Mouse (Mus musculus) brain, adult 10 weeks (tissue): ENCODE measurements around the gene Cox6b1. TPM values are rescaled to one million over a fixed set of nuclear protein-coding genes. Genes with fewer than 3 reads are reported as not detected.

Experiments
- polyA plus RNA-seq: library from polyadenylated mRNA; stranded (reverse); fragments of 350-450 nt; fragmentation: Illumina TruSeq; extraction: RNeasy Lipid Tissue Mini Kit (QIAGEN cat#74804); gene quantifications from one replicate; pipeline ENCODE4 v1.2.3, GENCODE M21; 2015; ENCODE audit warnings: low read depth, low replicate concordance

The Cox6b1 gene
- polyA plus RNA-seq = 1,546 TPM

DNA sequence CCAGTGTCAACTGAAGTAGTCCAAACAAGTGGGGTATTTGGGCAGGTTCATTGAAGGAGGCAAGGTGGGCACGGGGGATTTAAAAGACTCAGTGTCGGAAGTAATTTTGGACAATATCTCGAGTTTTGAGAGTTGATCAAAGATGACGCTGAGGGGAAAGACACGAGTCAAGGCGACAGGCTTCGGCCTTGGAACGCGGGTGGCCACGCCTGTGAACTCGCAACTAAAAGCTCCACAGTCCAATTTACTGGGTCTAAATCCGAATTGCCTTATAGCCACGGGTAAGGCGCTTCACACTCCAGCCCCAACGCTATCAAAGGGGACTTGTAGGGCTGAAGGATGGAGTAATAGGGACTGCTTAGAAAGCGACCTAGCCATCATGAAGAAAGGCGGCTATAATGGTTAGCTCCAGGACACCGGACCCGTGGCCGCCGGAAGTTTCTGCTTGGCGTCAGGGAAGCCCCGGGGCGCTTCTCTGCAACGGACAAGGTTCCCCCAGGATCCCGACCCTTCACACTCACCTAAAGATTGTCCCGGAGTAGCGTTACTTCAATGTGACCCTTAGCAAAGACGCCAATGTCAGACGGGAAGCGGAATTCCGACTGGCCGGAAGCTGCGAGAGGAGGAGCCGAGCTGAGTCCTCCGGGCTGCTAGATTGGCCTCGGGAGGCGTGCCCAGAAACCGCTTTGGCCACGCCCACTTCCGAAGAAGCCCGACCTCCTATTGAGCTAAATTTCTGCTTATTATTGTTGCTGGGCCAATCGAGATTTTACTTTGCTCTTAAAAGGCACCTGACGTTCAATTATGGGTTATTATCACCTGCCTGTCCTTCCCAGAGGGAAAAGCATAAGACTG is at the start of gene Cox6b1:
Cox6b1 (minus strand) TSS at position 622 of the 855 bp plus-strand sequence.

DNA sequence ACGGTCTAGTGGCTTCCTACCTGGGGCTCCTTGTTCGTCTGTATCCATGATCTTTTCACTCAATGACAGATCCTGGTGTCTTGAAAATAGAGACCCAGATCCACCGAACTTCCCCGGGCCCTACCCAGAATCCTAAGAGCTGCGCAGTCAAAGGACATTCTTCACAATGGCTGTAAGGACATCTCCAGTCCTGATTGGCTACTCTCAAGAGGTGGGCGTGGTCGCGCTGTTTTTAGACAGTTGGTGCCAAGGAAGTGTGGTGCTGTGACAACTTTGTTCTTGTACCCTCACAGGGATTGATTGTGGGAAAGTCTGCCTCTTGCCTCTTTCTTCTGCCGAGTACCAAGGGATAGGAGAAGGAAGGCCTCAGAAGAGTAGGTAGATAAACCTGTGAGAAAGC is 45.5 kb upstream of the Cox6b1 start, which contains the start of gene Pmis2:
Pmis2 (minus strand) TSS at position 126 of the 400 bp plus-strand sequence.

DNA sequence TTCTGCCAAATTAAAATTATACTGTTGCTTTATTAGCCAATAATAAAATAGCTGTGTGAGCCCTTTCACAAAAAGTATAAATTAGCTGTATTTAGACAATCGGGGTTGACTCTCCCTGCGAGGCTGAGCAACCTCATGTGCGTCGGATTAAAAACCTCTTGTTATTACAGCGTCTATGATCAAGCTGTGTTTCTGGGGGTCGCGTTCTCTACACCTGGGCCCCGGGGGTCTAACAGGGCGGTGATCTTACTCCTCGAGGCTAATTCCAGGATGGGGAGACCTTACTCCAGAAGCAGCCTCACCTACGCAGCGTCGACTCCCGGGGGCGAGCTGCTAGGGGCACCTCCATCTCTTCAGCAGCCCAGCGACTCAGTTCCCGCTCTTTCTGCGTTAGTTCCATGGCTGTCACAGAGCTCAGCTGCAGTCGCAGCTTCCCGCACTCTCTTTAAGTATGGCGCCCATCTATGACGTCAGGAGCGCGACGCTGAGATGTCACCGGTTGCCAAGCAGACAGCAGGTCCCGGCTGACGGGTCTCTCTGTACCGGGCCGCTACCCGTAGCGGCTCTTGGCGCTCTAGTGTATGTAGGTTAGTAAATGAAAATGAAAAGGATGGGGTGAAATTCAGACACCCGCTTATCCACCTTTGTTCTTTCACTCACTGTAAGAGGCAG is 38.7 kb upstream of the Cox6b1 start, which contains the start of gene Haus5:
Haus5 (minus strand) TSS at position 466 of the 672 bp plus-strand sequence.

GRCm38 (mm10) chr7:30649591-30650540 is 23.9 kb upstream of the Cox6b1 start, which contains the start of gene Rbm42:
Gene Rbm42 (minus strand): TSS chr7:30650317.

DNA sequence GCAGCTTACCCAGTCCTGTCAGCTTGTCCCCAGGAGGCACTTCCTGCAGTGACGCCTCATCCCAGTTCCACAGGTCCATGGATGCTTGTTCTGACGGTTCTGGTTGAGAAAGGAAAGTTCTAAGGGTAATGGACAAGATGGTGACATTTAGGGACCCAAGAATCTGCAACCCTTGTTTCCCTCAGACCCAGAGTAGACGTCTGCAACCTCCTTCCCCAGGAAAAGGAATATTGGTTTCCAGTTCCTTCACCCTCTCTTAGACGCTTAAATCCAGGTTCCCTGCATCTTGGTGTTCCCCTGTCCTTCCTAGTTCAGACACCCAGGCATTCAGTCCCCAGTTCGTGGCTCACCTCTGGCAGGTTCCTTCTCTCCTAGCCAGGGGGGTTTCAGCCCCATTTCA is 9.8 kb upstream of the Cox6b1 start, which contains the start of gene Etv2:
Etv2 (minus strand) TSS at position 101 of the 400 bp plus-strand sequence.

DNA sequence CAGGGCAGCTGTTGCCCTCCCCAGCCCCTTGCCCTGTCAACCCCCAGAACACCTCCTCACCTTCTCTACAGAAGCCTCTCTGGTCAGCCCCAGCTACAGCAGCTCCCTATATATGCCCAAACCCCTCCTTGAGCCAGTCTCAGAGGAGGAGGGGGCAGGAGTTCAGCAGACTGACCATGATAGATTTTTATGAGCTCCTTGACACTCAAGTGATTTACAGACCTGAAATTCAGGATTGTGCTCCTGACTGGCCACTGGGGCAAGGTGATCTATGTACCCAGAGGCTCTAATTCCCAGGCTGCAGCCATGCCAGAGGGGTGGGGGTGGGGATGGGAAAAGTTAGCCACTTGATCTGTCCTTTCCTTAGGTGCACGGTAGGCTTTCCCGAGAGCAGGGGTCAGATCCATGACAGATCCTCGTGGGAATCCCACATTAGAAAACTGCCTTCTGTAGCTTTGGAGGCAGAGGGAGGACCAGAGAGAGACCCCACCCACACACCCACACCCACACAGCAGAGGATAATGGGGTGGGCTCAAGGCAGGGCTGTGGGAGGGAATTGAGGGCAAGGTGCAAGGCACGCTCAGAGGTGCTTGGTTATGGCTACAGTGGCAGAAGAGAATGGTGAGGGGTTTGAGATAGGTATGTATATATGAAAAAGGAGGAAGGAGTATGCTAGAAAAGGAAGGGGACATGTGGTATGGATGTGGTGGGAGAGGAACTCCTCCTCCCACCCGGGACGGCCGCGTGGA is 13.1 kb downstream of the Cox6b1 start, which contains the start of gene Upk1a:
Upk1a (minus strand) TSS at position 194 of the 749 bp plus-strand sequence.

GRCm38 (mm10) chr7:30598786-30599185 is 27.2 kb downstream of the Cox6b1 start, which contains the start of gene Zbtb32:
Gene Zbtb32 (minus strand): TSS chr7:30598909.

DNA sequence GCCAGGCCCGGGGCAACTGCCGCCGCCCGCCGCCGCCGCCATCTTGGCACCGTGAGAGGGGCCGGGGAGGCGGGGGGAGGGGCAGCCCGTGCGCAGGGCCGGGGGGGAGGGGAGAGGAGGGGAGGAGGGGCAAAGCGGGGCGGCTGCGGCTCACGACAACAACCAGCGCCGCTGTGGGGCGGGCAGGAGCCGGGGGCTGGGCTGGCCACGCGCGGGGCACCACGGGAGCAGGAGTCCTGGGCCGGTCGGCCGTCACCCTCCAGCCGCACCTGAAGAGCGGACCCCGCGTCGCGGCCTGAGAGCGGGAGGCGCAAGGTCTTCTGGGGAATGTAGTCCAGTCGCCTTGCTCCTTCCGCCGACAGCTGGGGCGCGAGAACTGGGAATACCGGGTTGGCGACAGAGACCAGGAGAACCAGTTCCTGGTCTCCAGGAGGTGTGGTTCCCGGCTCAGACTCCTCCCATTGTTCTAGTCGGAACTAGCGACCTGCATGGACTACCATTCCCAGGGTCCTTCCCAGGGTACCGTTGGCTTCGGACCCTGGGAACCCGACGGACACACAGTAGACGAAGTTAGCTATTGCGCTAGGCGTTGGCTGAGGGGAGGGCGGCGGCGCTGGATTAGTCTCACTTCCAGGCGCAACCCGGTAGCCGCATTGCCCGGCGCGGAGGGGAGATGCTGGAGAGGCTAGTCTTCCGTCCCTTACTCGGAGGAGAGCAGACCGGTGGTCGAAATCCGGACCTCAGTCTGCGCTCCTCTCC is 37.1 kb downstream of the Cox6b1 start, which contains the start of gene Kmt2b:
Kmt2b (minus strand) TSS at position 51 of the 759 bp plus-strand sequence.

Other genes starting within 250 kb of the Cox6b1 start
- 90.8 TPM for gene Tyrobp, start 212.4 kb downstream of the Cox6b1 start, polyA plus RNA-seq
- gene Hcst, start 206.3 kb downstream of the Cox6b1 start, polyA plus RNA-seq = 1.6 TPM
- gene Nfkbid, start 204.4 kb downstream of the Cox6b1 start, polyA plus RNA-seq = 2.7 TPM
- 972 TPM for gene Aplp1, start 180.6 kb downstream of the Cox6b1 start, polyA plus RNA-seq
- gene Kirrel2, start 168.5 kb downstream of the Cox6b1 start, polyA plus RNA-seq = 9.7 TPM
- 1.9 TPM for gene Nphs1, start 167.8 kb downstream of the Cox6b1 start, polyA plus RNA-seq
- gene Prodh2, start 132.5 kb downstream of the Cox6b1 start, polyA plus RNA-seq = not detected
- gene Arhgap33, start 91.1 kb downstream of the Cox6b1 start, polyA plus RNA-seq = 95.4 TPM
- gene Hspb6, start 74.0 kb downstream of the Cox6b1 start, polyA plus RNA-seq = 7.9 TPM
- 4.5 TPM for gene Proser3, start 73.9 kb downstream of the Cox6b1 start, polyA plus RNA-seq
- 51.4 TPM for gene Lin37, start 66.3 kb downstream of the Cox6b1 start, polyA plus RNA-seq
- gene U2af1l4, start 62.9 kb downstream of the Cox6b1 start, polyA plus RNA-seq = 85.7 TPM
- 6.7 TPM for gene Gm49396, start 62.8 kb downstream of the Cox6b1 start, polyA plus RNA-seq
- gene Psenen, start 62.5 kb downstream of the Cox6b1 start, polyA plus RNA-seq = 158 TPM
- 1.5 TPM for gene Igflr1, start 60.7 kb downstream of the Cox6b1 start, polyA plus RNA-seq
- gene Kmt2b, start 37.4 kb downstream of the Cox6b1 start, polyA plus RNA-seq = 25.9 TPM
- gene Zbtb32, start 27.2 kb downstream of the Cox6b1 start, polyA plus RNA-seq = not detected
- gene Upk1a, start 13.3 kb downstream of the Cox6b1 start, polyA plus RNA-seq = 1.1 TPM
- not detected for gene Etv2, start 9.7 kb upstream of the Cox6b1 start, polyA plus RNA-seq
- 72.4 TPM for gene Rbm42, start 24.2 kb upstream of the Cox6b1 start, polyA plus RNA-seq
- 6.4 TPM for gene Haus5, start 38.8 kb upstream of the Cox6b1 start, polyA plus RNA-seq
- not detected for gene Pmis2, start 45.5 kb upstream of the Cox6b1 start, polyA plus RNA-seq
- not detected for gene 2200002J24Rik, start 72.8 kb upstream of the Cox6b1 start, polyA plus RNA-seq
- 0.59 TPM for gene Atp4a, start 86.1 kb upstream of the Cox6b1 start, polyA plus RNA-seq
- gene Tmem147, start 103.4 kb upstream of the Cox6b1 start, polyA plus RNA-seq = 184 TPM
- gene Gapdhs, start 117.5 kb upstream of the Cox6b1 start, polyA plus RNA-seq = not detected
- gene Sbsn, start 125.3 kb upstream of the Cox6b1 start, polyA plus RNA-seq = 6.5 TPM
- gene Dmkn, start 137.6 kb upstream of the Cox6b1 start, polyA plus RNA-seq = 14.4 TPM
- gene Krtdap, start 161.7 kb upstream of the Cox6b1 start, polyA plus RNA-seq = not detected
- gene Ffar2, start 197.6 kb upstream of the Cox6b1 start, polyA plus RNA-seq = not detected
- gene Ffar3, start 230.0 kb upstream of the Cox6b1 start, polyA plus RNA-seq = not detected
- gene Ffar1, start 235.4 kb upstream of the Cox6b1 start, polyA plus RNA-seq = not detected